Mouse (Mus musculus): ENCODE data around the gene Gm5485. TPM values are rescaled to one million over a fixed set of nuclear protein-coding genes. Genes with fewer than 3 reads are reported as not detected.

The Gm5485 gene
- polyA plus RNA-seq, 1 experiment from 2014 or later = not detected

- Histone ChIP-seq H3K36me3 (ENCODE audit: control insufficient read depth, insufficient read depth, low read length) (no peaks in the 10 kb centered on the region), H3K27ac (ENCODE audit: low read depth, low read length) (no peak overlapping the region), H3K9me3 (replicated peaks; ENCODE audit: control insufficient read depth, low read length) (no peaks in the 10 kb centered on the region), H3K4me3 (ENCODE audit: low read depth, low read length) (no peak overlapping the region), H3K27me3 (ENCODE audit: control insufficient read depth, insufficient read depth, low read length) (no peaks in the 10 kb centered on the region), H3K4me1 (ENCODE audit: control insufficient read depth, insufficient read depth, low read length) (no peaks in the 10 kb centered on the region), H3K9ac (ENCODE audit: low read depth, low read length) (no peak overlapping the region), H3K4me2 (no peak overlapping the region)
- WGBS (ENCODE audit: insufficient replicate concordance) = 74% methylated on average over 2 of the region's 2 CpGs
- no peak for ATAC-seq (replicated peaks; ENCODE audit: insufficient number of reproducible peaks, low FRiP score, low TSS enrichment)
These were observed 16.9 kb downstream of the Gm5485 start for GRCm38 (mm10) chr16:48395278-48395677.

GRCm38 (mm10) chr16:48386982-48387381, 25.2 kb downstream of the Gm5485 start:
- WGBS (ENCODE audit: insufficient replicate concordance) = 71% methylated on average over 2 of the region's 2 CpGs
- Histone ChIP-seq H3K9ac (ENCODE audit: low read depth, low read length) (no peak overlapping the region), H3K27ac (ENCODE audit: low read depth, low read length) (no peak overlapping the region), H3K4me2 (no peak overlapping the region), H3K36me3 (ENCODE audit: control insufficient read depth, insufficient read depth, low read length) (no peaks in the 10 kb centered on the region), H3K27me3 (ENCODE audit: control insufficient read depth, insufficient read depth, low read length) (no peaks in the 10 kb centered on the region), H3K4me3 (ENCODE audit: low read depth, low read length) (no peak overlapping the region), H3K9me3 (replicated peaks; ENCODE audit: control insufficient read depth, low read length) (no peaks in the 10 kb centered on the region), H3K4me1 (ENCODE audit: control insufficient read depth, insufficient read depth, low read length) (no peaks in the 10 kb centered on the region)
- ATAC-seq (replicated peaks; ENCODE audit: insufficient number of reproducible peaks, low FRiP score, low TSS enrichment) = no peak

GRCm38 (mm10) chr16:48383582-48384257, 28.5 kb downstream of the Gm5485 start:
- no peak overlapping the region for H3K4me3 ChIP-seq (ENCODE audit: low read depth, low read length)
- no peaks in the 10 kb centered on the region for H3K27me3 ChIP-seq (ENCODE audit: control insufficient read depth, insufficient read depth, low read length)
- H3K36me3 ChIP-seq (ENCODE audit: control insufficient read depth, insufficient read depth, low read length) = no peaks in the 10 kb centered on the region
- H3K4me2 ChIP-seq = no peak overlapping the region
- H3K4me1 ChIP-seq (ENCODE audit: control insufficient read depth, insufficient read depth, low read length) = no peaks in the 10 kb centered on the region
- no peak overlapping the region for H3K9ac ChIP-seq (ENCODE audit: low read depth, low read length)
- no peaks in the 10 kb centered on the region for H3K9me3 ChIP-seq (replicated peaks; ENCODE audit: control insufficient read depth, low read length)
- ATAC-seq (replicated peaks; ENCODE audit: insufficient number of reproducible peaks, low FRiP score, low TSS enrichment) = no peak
- H3K27ac ChIP-seq (ENCODE audit: low read depth, low read length) = no peak overlapping the region
- 60% methylated on average over 3 of the region's 3 CpGs for WGBS (ENCODE audit: insufficient replicate concordance)

GRCm38 (mm10) chr16:48373711-48374485, 38.3 kb downstream of the Gm5485 start:
- Histone ChIP-seq H3K9ac (ENCODE audit: low read depth, low read length) (no peak overlapping the region), H3K27ac (ENCODE audit: low read depth, low read length) (no peak overlapping the region), H3K4me1 (ENCODE audit: control insufficient read depth, insufficient read depth, low read length) (no peaks in the 10 kb centered on the region), H3K27me3 (ENCODE audit: control insufficient read depth, insufficient read depth, low read length) (no peaks in the 10 kb centered on the region), H3K36me3 (ENCODE audit: control insufficient read depth, insufficient read depth, low read length) (no peaks in the 10 kb centered on the region), H3K4me2 (no peak overlapping the region), H3K9me3 (replicated peaks; ENCODE audit: control insufficient read depth, low read length) (no peaks in the 10 kb centered on the region), H3K4me3 (ENCODE audit: low read depth, low read length) (no peak overlapping the region)
- no peak for ATAC-seq (replicated peaks; ENCODE audit: insufficient number of reproducible peaks, low FRiP score, low TSS enrichment)
- 74% methylated on average over 7 of the region's 7 CpGs for WGBS (ENCODE audit: insufficient replicate concordance)

GRCm38 (mm10) chr16:48372461-48372860, 39.8 kb downstream of the Gm5485 start:
- no peak for ATAC-seq (replicated peaks; ENCODE audit: insufficient number of reproducible peaks, low FRiP score, low TSS enrichment)
- H3K4me2 ChIP-seq = no peak overlapping the region
- no peak overlapping the region for H3K9ac ChIP-seq (ENCODE audit: low read depth, low read length)
- H3K36me3 ChIP-seq (ENCODE audit: control insufficient read depth, insufficient read depth, low read length) = no peaks in the 10 kb centered on the region
- H3K27ac ChIP-seq (ENCODE audit: low read depth, low read length) = no peak overlapping the region
- H3K4me1 ChIP-seq (ENCODE audit: control insufficient read depth, insufficient read depth, low read length) = no peaks in the 10 kb centered on the region
- H3K27me3 ChIP-seq (ENCODE audit: control insufficient read depth, insufficient read depth, low read length) = no peaks in the 10 kb centered on the region
- no peak overlapping the region for H3K4me3 ChIP-seq (ENCODE audit: low read depth, low read length)
- no peaks in the 10 kb centered on the region for H3K9me3 ChIP-seq (replicated peaks; ENCODE audit: control insufficient read depth, low read length)
- WGBS (ENCODE audit: insufficient replicate concordance) = 61% methylated on average over 6 of the region's 6 CpGs

- Histone ChIP-seq H3K27me3 (ENCODE audit: control insufficient read depth, insufficient read depth, low read length) (no peaks in the 10 kb centered on the region), H3K4me3 (ENCODE audit: low read depth, low read length) (no peak overlapping the region), H3K9ac (ENCODE audit: low read depth, low read length) (no peak overlapping the region), H3K36me3 (ENCODE audit: control insufficient read depth, insufficient read depth, low read length) (no peaks in the 10 kb centered on the region), H3K27ac (ENCODE audit: low read depth, low read length) (no peak overlapping the region), H3K4me2 (no peak overlapping the region), H3K4me1 (ENCODE audit: control insufficient read depth, insufficient read depth, low read length) (no peaks in the 10 kb centered on the region), H3K9me3 (replicated peaks; ENCODE audit: control insufficient read depth, low read length) (no peaks in the 10 kb centered on the region)
- 90% methylated on average over 2 of the region's 2 CpGs for WGBS (ENCODE audit: insufficient replicate concordance)
- no peak for ATAC-seq (replicated peaks; ENCODE audit: insufficient number of reproducible peaks, low FRiP score, low TSS enrichment)
These were observed 44.1 kb downstream of the Gm5485 start for GRCm38 (mm10) chr16:48368096-48368495.

- no peak overlapping the region for H3K4me3 ChIP-seq (ENCODE audit: low read depth, low read length)
- H3K27me3 ChIP-seq (ENCODE audit: control insufficient read depth, insufficient read depth, low read length) = no peaks in the 10 kb centered on the region
- 83% methylated on average over 5 of the region's 5 CpGs for WGBS (ENCODE audit: insufficient replicate concordance)
- H3K27ac ChIP-seq (ENCODE audit: low read depth, low read length) = no peak overlapping the region
- no peaks in the 10 kb centered on the region for H3K36me3 ChIP-seq (ENCODE audit: control insufficient read depth, insufficient read depth, low read length)
- H3K9ac ChIP-seq (ENCODE audit: low read depth, low read length) = no peak overlapping the region
- H3K4me1 ChIP-seq (ENCODE audit: control insufficient read depth, insufficient read depth, low read length) = no peaks in the 10 kb centered on the region
- no peak overlapping the region for H3K4me2 ChIP-seq
- no peak for ATAC-seq (replicated peaks; ENCODE audit: insufficient number of reproducible peaks, low FRiP score, low TSS enrichment)
- H3K9me3 ChIP-seq (replicated peaks; ENCODE audit: control insufficient read depth, low read length) = no peaks in the 10 kb centered on the region
These were observed 45.4 kb downstream of the Gm5485 start for GRCm38 (mm10) chr16:48366801-48367200.

GRCm38 (mm10) chr16:48360887-48361286, 51.3 kb downstream of the Gm5485 start:
- Histone ChIP-seq H3K9ac (ENCODE audit: low read depth, low read length) (no peak overlapping the region), H3K27me3 (ENCODE audit: control insufficient read depth, insufficient read depth, low read length) (no peaks in the 10 kb centered on the region), H3K27ac (ENCODE audit: low read depth, low read length) (no peak overlapping the region), H3K36me3 (ENCODE audit: control insufficient read depth, insufficient read depth, low read length) (no peaks in the 10 kb centered on the region), H3K9me3 (replicated peaks; ENCODE audit: control insufficient read depth, low read length) (0 out of 2 replicates have a peak, but pooled peaks cover 2% of the 10 kb centered on the region), H3K4me3 (ENCODE audit: low read depth, low read length) (no peak overlapping the region), H3K4me2 (no peak overlapping the region), H3K4me1 (ENCODE audit: control insufficient read depth, insufficient read depth, low read length) (no peaks in the 10 kb centered on the region)
- WGBS (ENCODE audit: insufficient replicate concordance) = 90% methylated on average over 12 of the region's 12 CpGs
- no peak for ATAC-seq (replicated peaks; ENCODE audit: insufficient number of reproducible peaks, low FRiP score, low TSS enrichment)

Data from heart, embryonic 11.5 days (tissue).